Mouse (Mus musculus): ENCODE measurements around the gene Gm21764.
"Not testable (repeated sequence)": the region's sequence is repeated elsewhere in the genome, so short reads cannot be mapped to it uniquely, and the experiment has no call there.

Gm21764 gene

DNA sequence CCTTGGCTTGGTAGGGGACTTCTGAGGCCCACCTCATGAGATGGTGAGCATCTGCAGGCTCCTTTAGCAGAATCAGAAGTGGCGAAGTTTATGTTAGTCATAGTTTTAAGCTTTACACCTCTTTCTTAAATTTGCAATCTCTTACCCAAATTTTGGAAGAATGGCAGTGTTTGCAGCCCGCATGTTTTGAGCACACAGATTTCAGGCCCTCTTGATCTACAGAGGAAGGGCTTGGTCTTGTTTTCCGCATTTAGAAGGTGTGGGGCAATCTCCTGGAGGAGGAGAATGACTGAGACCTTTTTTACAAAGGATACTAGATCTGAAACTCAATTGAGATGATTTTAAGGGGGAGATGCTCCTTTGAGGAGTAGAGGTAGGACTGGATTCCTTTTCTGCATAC is at the start of gene Gm21764:
Gm21764 (minus strand) TSS at position 101 of the 400 bp plus-strand sequence.
- DNase-seq (ENCODE audit: low spot score in 2 of 2) = not testable (repeated sequence)

GRCm38 (mm10) chrY:18088816-18089215 is 27.2 kb upstream of the Gm21764 start, which contains the start of gene Ssty1:
Gene Ssty1, plus strand, starts transcription at chrY:18089116.
- not testable (repeated sequence) for DNase-seq (ENCODE audit: low spot score in 2 of 2)

All from spleen, postnatal 14 days (tissue).